Mouse (Mus musculus) kidney, postnatal 0 days (tissue): Measurements from ENCODE around the gene Ikzf1. TPM values are rescaled to one million over a fixed set of nuclear protein-coding genes. Genes with fewer than 3 reads are reported as not detected.

Source experiments
- ATAC-seq: fragments of 200-750 bp; cut with Nextera tagmentation; replicated peaks from 2 replicates; pipeline ENCODE4 v1.8.0; 2017; ENCODE audit warnings: low read depth, moderate number of reproducible peaks, moderate TSS enrichment, moderate library complexity; ENCODE audit not compliant: low FRiP score
- DNase-seq: peaks from one replicate; pipeline ENCODE4 v3.0.0-alpha.2; 2016; ENCODE audit warnings: low spot score
- H3K27ac ChIP-seq: fragments of 300-500 bp; sonication (generic); 2 replicates; pipeline ENCODE4 v1.5.1; 2014; ENCODE audit warnings: mild to moderate bottlenecking
- H3K27me3 ChIP-seq: fragments of 300-500 bp; sonication (generic); 2 replicates; pipeline ENCODE4 v1.6.1; 2014; ENCODE audit warnings: low read length, mixed read lengths; ENCODE audit not compliant: insufficient read depth
- H3K36me3 ChIP-seq: fragments of 300-500 bp; sonication (generic); 2 replicates; pipeline ENCODE4 v1.6.1; 2014; ENCODE audit warnings: low read length, mixed read lengths; ENCODE audit not compliant: insufficient read depth
- H3K4me1 ChIP-seq: fragments of 300-500 bp; sonication (generic); replicated peaks from 2 replicates; pipeline ENCODE4 v1.6.1; 2014; ENCODE audit warnings: antibody characterized with exemption, low read length, mixed read lengths; ENCODE audit not compliant: insufficient read depth
- H3K4me2 ChIP-seq: fragments of 300-500 bp; sonication (generic); 2 replicates; pipeline ENCODE4 v1.6.1; 2014; ENCODE audit warnings: mild to moderate bottlenecking, low read length, moderate library complexity, mixed read lengths
- H3K4me3 ChIP-seq: fragments of 300-500 bp; sonication (generic); replicated peaks from 2 replicates; pipeline ENCODE4 v1.5.1; 2014; ENCODE audit warnings: low read depth, low read length
- H3K9ac ChIP-seq: fragments of 300-500 bp; sonication (generic); 2 replicates; pipeline ENCODE4 v1.6.1; 2014; ENCODE audit warnings: low read depth, low read length
- H3K9me3 ChIP-seq: fragments of 300-500 bp; sonication (generic); replicated peaks from 2 replicates; pipeline ENCODE4 v1.6.1; 2016; ENCODE audit warnings: low read length, inconsistent platforms, mixed read lengths
- CTCF ChIP-seq: IDR thresholded peaks from 2 replicates; pipeline ENCODE4 v1.5.1; 2016; ENCODE audit warnings: antibody characterized with exemption, low read depth, mild to moderate bottlenecking, moderate library complexity
- WGBS: fragments of 180-500 bp; shearing (Covaris S2); extraction: QIAGEN DNeasy Blood & Tissue Kit; methylation state at CpG from one replicate; pipeline ENCODE4 v1.1.7; 2014; 5-methylcytosine and 5-hydroxymethylcytosine counted together
- polyA plus RNA-seq: library from polyadenylated mRNA; unstranded; fragments of >200 nt; fragmentation: Nextera tagmentation; extraction: Ambion mirVana; gene quantifications from 2 replicates; pipeline ENCODE4 v1.2.1, GENCODE M21; 2015

Ikzf1 gene
- polyA plus RNA-seq, 1 experiment from 2014 or later, result 0.63 TPM

DNA sequence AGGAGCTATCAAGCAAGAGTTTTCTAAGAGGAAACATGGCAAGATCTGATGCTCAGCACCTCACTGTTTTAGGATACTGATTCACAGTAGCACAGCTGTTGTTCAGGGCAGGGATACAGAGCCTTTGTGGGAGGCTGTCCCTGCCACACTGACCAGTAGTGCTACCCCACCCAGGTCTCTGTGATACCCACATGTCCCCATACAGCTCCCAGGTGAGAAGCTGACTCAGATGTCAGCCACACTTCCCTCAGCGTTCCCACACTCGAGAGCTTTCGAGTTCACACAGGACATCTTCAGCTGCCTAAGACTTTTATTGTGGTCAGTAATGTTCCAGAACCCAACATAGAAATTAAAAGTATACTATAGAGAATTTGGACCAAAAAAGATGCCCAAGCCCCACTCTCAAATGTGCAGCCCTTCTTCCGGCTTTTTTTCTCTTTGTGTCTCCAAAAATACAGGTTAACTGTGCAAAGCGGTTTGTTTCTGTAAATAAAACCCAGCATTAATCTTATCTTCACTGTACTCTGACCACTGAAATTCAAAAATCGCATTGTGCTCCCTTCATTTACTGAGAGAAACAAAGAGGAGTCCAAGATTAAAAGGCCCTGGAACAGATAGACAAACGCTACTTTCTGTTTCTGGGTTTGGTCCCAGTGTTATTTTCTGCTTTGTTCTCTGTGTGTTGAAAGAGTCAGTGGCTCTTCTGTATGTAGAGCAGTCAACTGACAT lies 31.3 kb downstream of the Ikzf1 start:
- Histone ChIP-seq H3K9ac (no peak overlapping the region), H3K27me3 (no peaks in the 10 kb centered on the region), H3K4me3 (no peak overlapping the region), H3K9me3 (no peaks in the 10 kb centered on the region), H3K36me3 (no peaks in the 10 kb centered on the region), H3K4me1 (no peaks in the 10 kb centered on the region), H3K4me2 (no peak overlapping the region), H3K27ac (no peak overlapping the region)
- 81% methylated on average over 7 of the region's 7 CpGs for WGBS
- no peak for TF ChIP-seq CTCF
- ATAC-seq (no peak), DNase-seq (no peak)

DNA sequence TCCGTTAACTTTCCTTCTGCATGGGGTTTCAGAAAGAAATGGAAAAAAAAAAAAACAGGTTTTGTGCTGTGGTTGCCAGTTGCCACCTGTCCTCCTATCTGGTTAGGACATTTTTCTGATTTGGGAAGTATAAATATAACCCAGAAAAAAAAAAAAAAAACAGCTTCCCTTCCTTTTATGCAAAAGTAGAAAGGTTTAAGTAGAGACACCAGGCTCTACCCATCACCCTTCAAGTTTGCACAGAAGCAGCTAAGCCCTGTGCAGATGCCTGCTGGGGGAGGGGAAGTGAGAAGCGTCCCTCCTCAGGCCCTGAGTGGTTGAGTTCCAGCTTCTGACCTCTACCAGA lies 31.9 kb downstream of the Ikzf1 start:
- Histone ChIP-seq H3K36me3 (no peaks in the 10 kb centered on the region), H3K4me3 (no peak overlapping the region), H3K9ac (no peak overlapping the region), H3K4me1 (no peaks in the 10 kb centered on the region), H3K4me2 (no peak overlapping the region), H3K9me3 (no peaks in the 10 kb centered on the region), H3K27me3 (no peaks in the 10 kb centered on the region), H3K27ac (no peak overlapping the region)
- ATAC-seq (no peak), DNase-seq (no peak)
- 84% methylated on average over 2 of the region's 2 CpGs for WGBS
- TF ChIP-seq CTCF, result no peak

DNA sequence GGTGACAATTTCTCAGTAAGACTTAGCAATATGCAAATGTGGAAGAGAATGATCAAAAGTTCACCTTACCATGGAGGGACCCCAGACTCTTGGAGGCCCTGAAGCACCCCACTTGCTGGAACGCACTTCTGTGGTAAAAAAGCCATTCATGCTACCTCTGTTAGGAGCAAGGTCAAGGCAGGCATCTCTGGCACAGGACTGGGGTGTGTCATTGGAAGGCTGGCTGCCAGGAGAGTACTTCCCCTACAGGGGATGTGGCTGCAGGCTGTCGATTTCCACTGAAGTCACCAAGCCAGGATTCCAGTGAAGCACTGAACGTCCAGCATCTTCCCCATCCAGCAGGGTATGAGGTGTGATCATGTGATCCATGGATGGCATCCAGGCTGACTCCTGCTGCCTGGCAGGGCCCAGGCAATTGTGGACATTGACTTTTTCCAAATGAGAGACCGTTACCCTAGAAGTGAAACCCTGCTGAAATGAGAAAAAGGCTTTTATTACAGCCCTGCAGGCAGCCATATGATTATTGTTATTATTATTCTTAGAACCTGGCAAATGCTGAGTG lies 32.9 kb downstream of the Ikzf1 start:
- Histone ChIP-seq H3K27me3 (no peaks in the 10 kb centered on the region), H3K4me1 (no peaks in the 10 kb centered on the region), H3K9me3 (no peaks in the 10 kb centered on the region), H3K36me3 (no peaks in the 10 kb centered on the region), H3K4me2 (no peak overlapping the region), H3K9ac (no peak overlapping the region), H3K27ac (no peak overlapping the region), H3K4me3 (no peak overlapping the region)
- ATAC-seq (no peak), DNase-seq (no peak)
- no peak for TF ChIP-seq CTCF
- 82% methylated on average over 4 of the region's 4 CpGs for WGBS

DNA sequence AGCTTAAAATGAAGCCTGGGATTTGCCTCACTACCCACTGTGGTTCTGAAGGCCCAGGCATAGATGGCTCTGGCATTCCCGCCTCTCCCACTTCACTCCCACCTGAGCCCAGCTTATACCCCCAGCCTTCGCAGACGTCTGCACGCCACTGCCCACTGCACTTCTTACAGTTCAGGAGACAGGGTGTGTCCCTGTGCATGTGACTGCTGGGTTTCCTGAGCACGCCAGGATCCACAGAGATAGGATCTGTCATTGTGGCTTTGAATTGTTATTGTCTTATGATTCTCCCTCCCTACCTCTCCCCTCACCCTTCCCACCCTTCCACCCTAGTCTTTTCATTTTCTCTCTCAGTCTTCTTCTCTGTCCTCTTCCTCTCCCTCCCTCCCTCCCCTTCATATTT lies 34.9 kb downstream of the Ikzf1 start:
- TF ChIP-seq CTCF, result no peak
- Histone ChIP-seq H3K27ac (no peak overlapping the region), H3K9ac (no peak overlapping the region), H3K36me3 (no peaks in the 10 kb centered on the region), H3K4me2 (no peak overlapping the region), H3K27me3 (no peaks in the 10 kb centered on the region), H3K4me3 (no peak overlapping the region), H3K9me3 (no peaks in the 10 kb centered on the region), H3K4me1 (no peaks in the 10 kb centered on the region)
- ATAC-seq (no peak), DNase-seq (no peak)
- 67% methylated on average over 5 of the region's 5 CpGs for WGBS

DNA sequence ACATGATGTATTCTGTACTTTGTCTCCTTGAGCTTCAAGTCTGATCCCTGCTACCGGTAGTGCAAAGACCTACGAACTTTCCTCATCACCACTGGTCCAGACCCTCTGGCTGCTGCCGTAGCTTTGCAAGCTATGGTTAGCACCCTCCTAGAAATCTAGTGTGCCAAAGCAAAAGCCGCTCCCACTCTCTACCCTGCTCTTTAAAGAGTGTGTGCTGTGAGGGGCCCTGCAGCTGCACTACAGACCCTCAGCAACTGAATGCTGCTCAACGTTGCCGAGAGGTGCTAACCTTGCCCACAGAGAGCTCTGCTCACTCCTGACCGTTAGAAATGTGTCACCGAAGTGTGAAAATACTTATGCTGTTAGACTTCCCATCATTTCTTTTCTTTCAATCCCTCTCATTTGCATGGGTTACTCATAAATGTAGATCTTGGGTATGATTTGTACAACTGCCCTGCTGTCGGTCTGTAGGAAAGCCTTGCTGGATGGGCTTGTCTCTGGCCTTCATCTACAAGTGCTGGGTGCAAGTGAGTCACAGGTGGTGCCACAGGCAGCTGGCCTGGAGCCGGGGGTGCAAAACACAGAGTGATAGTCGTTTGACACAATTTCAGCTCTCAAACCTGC lies 40.6 kb downstream of the Ikzf1 start:
- H3K9me3 ChIP-seq, result no peaks in the 10 kb centered on the region
- H3K9ac ChIP-seq, result no peak overlapping the region
- no peak overlapping the region for H3K27ac ChIP-seq
- DNase-seq (no peak), ATAC-seq (no peak)
- no peaks in the 10 kb centered on the region for H3K4me1 ChIP-seq
- no peak for TF ChIP-seq CTCF
- no peaks in the 10 kb centered on the region for H3K27me3 ChIP-seq
- no peak overlapping the region for H3K4me2 ChIP-seq
- 79% methylated on average over 11 of the region's 11 CpGs for WGBS
- H3K4me3 ChIP-seq, result no peak overlapping the region
- no peaks in the 10 kb centered on the region for H3K36me3 ChIP-seq

DNA sequence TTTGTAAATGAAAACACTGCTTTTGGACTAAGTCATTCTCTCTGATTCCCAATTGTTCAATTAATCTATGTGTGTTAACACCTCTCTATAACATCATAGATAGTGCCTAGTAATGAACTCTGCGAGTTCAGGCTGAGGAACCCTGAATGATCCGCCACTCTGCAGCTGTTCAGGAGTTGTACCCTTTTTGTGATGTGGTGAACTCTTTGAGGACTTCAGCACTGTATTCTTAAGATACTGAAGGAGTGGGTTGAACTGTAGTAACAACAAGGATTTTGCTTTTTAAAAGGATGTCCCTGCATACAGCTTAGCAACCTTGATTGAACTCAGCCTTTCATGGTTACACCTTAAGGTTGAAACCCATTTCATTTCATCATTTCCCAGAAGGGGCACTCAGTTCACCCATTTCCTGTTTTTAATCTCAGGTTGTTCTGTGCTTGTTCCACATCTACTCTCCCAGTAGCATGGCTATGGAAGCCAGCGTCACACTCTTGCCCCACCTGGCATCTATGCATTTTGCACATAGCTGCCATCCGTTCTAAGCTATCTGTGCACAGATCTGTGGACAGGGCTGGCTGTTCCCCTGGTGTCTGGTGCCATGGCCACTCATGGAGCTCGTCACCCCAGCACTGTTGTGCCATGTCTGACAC lies 41.2 kb downstream of the Ikzf1 start:
- Histone ChIP-seq H3K4me2 (no peak overlapping the region), H3K36me3 (no peaks in the 10 kb centered on the region), H3K4me3 (no peak overlapping the region), H3K27me3 (no peaks in the 10 kb centered on the region), H3K4me1 (no peaks in the 10 kb centered on the region), H3K9me3 (no peaks in the 10 kb centered on the region), H3K9ac (no peak overlapping the region), H3K27ac (no peak overlapping the region)
- TF ChIP-seq CTCF, result no peak
- DNase-seq, result no peak
- 81% methylated on average over 5 of the region's 5 CpGs for WGBS
- no peak for ATAC-seq
